Mouse (Mus musculus) neural tube, embryonic 13.5 days (tissue): ENCODE results near the gene Rbm33. TPM values are rescaled to one million over a fixed set of nuclear protein-coding genes. Genes with fewer than 3 reads are reported as not detected.
A peak's percentile ranks its signal among the peaks of the same experiment; 100 is the strongest.

Experiments used
- ATAC-seq: fragments of 200-750 bp; cut with Nextera tagmentation; 2 replicates; pipeline ENCODE4 v1.8.0; 2017; ENCODE audit warnings: low read depth, mild to moderate bottlenecking, moderate TSS enrichment, moderate library complexity
- H3K27ac ChIP-seq: fragments of 300-500 bp; sonication (generic); replicated peaks from 2 replicates; pipeline ENCODE4 v1.5.1; 2015; ENCODE audit warnings: moderate library complexity, mild to moderate bottlenecking, inconsistent platforms
- H3K27me3 ChIP-seq: fragments of 300-500 bp; sonication (generic); 2 replicates; pipeline ENCODE4 v1.6.1; 2015; ENCODE audit warnings: mild to moderate bottlenecking, inconsistent platforms
- H3K36me3 ChIP-seq: fragments of 300-500 bp; sonication (generic); 2 replicates; pipeline ENCODE4 v1.6.1; 2015; ENCODE audit warnings: mild to moderate bottlenecking, inconsistent platforms
- H3K4me1 ChIP-seq: fragments of 300-500 bp; sonication (generic); replicated peaks from 2 replicates; pipeline ENCODE4 v1.6.1; 2015; ENCODE audit warnings: inconsistent platforms
- H3K4me2 ChIP-seq: fragments of 300-500 bp; sonication (generic); 2 replicates; pipeline ENCODE4 v1.6.1; 2015; ENCODE audit warnings: inconsistent platforms, mild to moderate bottlenecking, moderate library complexity
- H3K4me3 ChIP-seq: fragments of 300-500 bp; sonication (generic); 2 replicates; pipeline ENCODE4 v1.5.1; 2015; ENCODE audit warnings: mild to moderate bottlenecking, inconsistent platforms
- H3K9ac ChIP-seq: fragments of 300-500 bp; sonication (generic); 2 replicates; pipeline ENCODE4 v1.6.1; 2015; ENCODE audit warnings: moderate library complexity, mild to moderate bottlenecking, inconsistent platforms
- H3K9me3 ChIP-seq: fragments of 300-500 bp; sonication (generic); 2 replicates; pipeline ENCODE4 v1.6.1; 2016; ENCODE audit warnings: inconsistent platforms
- WGBS: fragments of 180-500 bp; shearing (Covaris S2); methylation state at CpG from one replicate; pipeline ENCODE4 v1.1.7; 2015; 5-methylcytosine and 5-hydroxymethylcytosine counted together
- polyA plus RNA-seq: library from polyadenylated mRNA; unstranded; fragments of >200 nt; fragmentation: Nextera tagmentation; extraction: Ambion mirVana; gene quantifications from 2 replicates; pipeline ENCODE4 v1.2.1, GENCODE M21; 2015

Gene Rbm33
- polyA plus RNA-seq, 1 experiment from 2014 or later, result 13.2 TPM

- Histone ChIP-seq H3K4me2 (peak overlapping the region; percentile 67), H3K9me3 (no peaks in the 10 kb centered on the region), H3K9ac (no peak overlapping the region), H3K36me3 (no peaks in the 10 kb centered on the region), H3K4me1 (peaks cover 48% of the 10 kb centered on the region), H3K4me3 (peak overlapping the region; percentile 40), H3K27me3 (peaks cover 94% of the 10 kb centered on the region), H3K27ac (no peak overlapping the region)
- 0 out of 2 replicates have a peak, but pooled peaks have one; percentile 10 for ATAC-seq
- WGBS, result 1% methylated on average over 27 of the region's 27 CpGs
Measured at GRCm38 (mm10) chr5:28458821-28459240, 141.9 kb downstream of the Rbm33 start.

- peaks cover 56% of the 10 kb centered on the region for H3K4me1 ChIP-seq
- peak overlapping the region; percentile 67 for H3K4me2 ChIP-seq
- H3K27ac ChIP-seq, result no peak overlapping the region
- H3K9ac ChIP-seq, result no peak overlapping the region
- no peaks in the 10 kb centered on the region for H3K9me3 ChIP-seq
- H3K27me3 ChIP-seq, result peaks cover 98% of the 10 kb centered on the region
- H3K4me3 ChIP-seq, result peak overlapping the region; percentile 10; the same call in 1 of the 2 replicates
- no peaks in the 10 kb centered on the region for H3K36me3 ChIP-seq
- 2% methylated on average over 41 of the region's 41 CpGs for WGBS
- 0 out of 2 replicates have a peak, but pooled peaks have one; percentile 15 for ATAC-seq
Measured at GRCm38 (mm10) chr5:28459456-28460225, 142.7 kb downstream of the Rbm33 start.

- peaks cover 67% of the 10 kb centered on the region for H3K4me1 ChIP-seq
- peaks cover 99% of the 10 kb centered on the region for H3K27me3 ChIP-seq
- 3% methylated on average over 17 of the region's 17 CpGs for WGBS
- H3K27ac ChIP-seq, result no peak overlapping the region
- no peaks in the 10 kb centered on the region for H3K9me3 ChIP-seq
- H3K36me3 ChIP-seq, result no peaks in the 10 kb centered on the region
- peak overlapping the region; percentile 21; the same call in 1 of the 2 replicates for H3K4me2 ChIP-seq
- ATAC-seq, result no peak
- H3K4me3 ChIP-seq, result no peak overlapping the region
- no peak overlapping the region for H3K9ac ChIP-seq
Measured at GRCm38 (mm10) chr5:28460556-28461350, 143.8 kb downstream of the Rbm33 start.

DNA sequence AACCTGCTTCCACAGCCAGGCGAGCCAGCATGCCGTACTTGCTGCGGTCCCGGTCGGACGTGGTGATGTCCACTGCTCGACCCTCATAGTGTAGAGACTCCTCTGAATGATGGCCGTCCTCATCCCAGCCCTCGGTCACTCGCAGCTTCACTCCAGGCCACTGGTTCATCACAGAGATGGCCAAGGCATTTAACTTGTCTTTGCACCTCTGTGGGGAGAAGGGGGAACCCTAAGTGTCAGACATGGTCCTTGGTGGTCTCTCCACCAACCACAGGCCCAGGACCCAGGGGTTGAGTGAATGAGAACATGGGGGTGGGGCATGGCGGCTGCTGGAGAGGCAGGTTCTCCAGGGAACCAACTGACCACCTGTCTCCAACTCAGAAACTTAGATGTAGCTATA is 144.5 kb downstream of the Rbm33 start:
- no peaks in the 10 kb centered on the region for H3K36me3 ChIP-seq
- no peak overlapping the region for H3K9ac ChIP-seq
- no peaks in the 10 kb centered on the region for H3K9me3 ChIP-seq
- ATAC-seq, result no peak
- 12% methylated on average over 11 of the region's 11 CpGs for WGBS
- H3K27me3 ChIP-seq, result peaks cover 99% of the 10 kb centered on the region
- no peak overlapping the region for H3K4me2 ChIP-seq
- H3K4me3 ChIP-seq, result no peak overlapping the region
- no peak overlapping the region for H3K27ac ChIP-seq
- H3K4me1 ChIP-seq, result peaks cover 73% of the 10 kb centered on the region

GRCm38 (mm10) chr5:28462741-28463590 is 146.0 kb downstream of the Rbm33 start:
- peak overlapping the region; percentile 22; the same call in 1 of the 2 replicates for H3K9ac ChIP-seq
- H3K4me1 ChIP-seq, result peaks cover 74% of the 10 kb centered on the region
- under 1% methylated on average over 33 of the region's 33 CpGs for WGBS
- no peak for ATAC-seq
- H3K36me3 ChIP-seq, result no peaks in the 10 kb centered on the region
- peak overlapping the region; percentile 82 for H3K4me2 ChIP-seq
- peaks cover 100% of the 10 kb centered on the region for H3K27me3 ChIP-seq
- H3K4me3 ChIP-seq, result peak overlapping the region; percentile 51
- H3K9me3 ChIP-seq, result no peaks in the 10 kb centered on the region
- H3K27ac ChIP-seq, result no peak overlapping the region

- Histone ChIP-seq H3K9me3 (no peaks in the 10 kb centered on the region), H3K4me2 (peak overlapping the region; percentile 82), H3K4me3 (peak overlapping the region; percentile 51), H3K4me1 (peaks cover 67% of the 10 kb centered on the region), H3K27ac (no peak overlapping the region), H3K36me3 (no peaks in the 10 kb centered on the region), H3K27me3 (peaks cover 100% of the 10 kb centered on the region), H3K9ac (no peak overlapping the region)
- ATAC-seq, result no peak
- 1% methylated on average over 10 of the region's 10 CpGs for WGBS
Measured at GRCm38 (mm10) chr5:28463656-28464055, 146.7 kb downstream of the Rbm33 start.

DNA sequence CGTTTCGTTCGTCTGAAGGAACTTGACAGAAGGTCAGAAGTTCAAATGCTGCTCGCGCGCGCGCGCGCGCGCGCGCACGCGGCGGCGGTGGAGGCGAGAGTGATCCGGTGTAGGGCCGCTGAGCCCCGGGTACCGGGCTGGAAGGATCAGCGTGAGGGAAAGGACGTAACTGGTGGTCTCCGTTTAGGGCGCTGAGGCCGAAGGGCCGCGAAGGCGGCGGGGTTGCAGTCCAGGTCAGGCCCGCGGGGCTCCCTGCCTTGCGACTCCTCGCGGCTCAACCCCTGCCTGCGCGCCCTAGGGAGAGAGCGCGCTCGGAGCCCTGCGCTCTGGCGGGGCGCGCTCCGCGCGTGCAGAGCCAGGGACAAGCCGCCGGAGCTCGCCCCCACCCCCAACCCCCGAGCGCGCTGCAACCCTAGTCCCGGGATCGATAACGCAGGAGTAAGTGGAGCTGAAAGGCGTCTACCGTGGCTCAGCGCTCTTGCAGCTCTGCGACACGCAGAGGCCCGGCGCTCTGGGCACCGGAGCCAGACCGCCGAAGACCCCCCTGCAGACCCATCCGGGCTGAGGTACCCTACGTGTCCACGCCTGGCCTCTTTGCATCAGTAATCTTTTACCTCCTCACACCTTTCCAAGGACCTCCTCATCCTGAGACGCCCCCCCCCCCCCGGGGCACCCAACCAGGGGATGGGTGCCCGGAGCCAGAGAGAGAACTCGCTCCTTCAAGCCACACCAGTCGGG is 147.6 kb downstream of the Rbm33 start:
- Histone ChIP-seq H3K4me3 (peak overlapping the region; percentile 51), H3K9me3 (no peaks in the 10 kb centered on the region), H3K36me3 (no peaks in the 10 kb centered on the region), H3K9ac (peak overlapping the region; percentile 68), H3K4me1 (peaks cover 58% of the 10 kb centered on the region), H3K4me2 (peak overlapping the region; percentile 82), H3K27me3 (peaks cover 100% of the 10 kb centered on the region), H3K27ac (0 out of 2 replicates have a peak overlapping the region, but pooled peaks have one; percentile 33)
- WGBS, result under 1% methylated on average over 76 of the region's 76 CpGs
- ATAC-seq, result peak; percentile 47

GRCm38 (mm10) chr5:28465099-28465406 is 148.1 kb downstream of the Rbm33 start:
- Histone ChIP-seq H3K27ac (0 out of 2 replicates have a peak overlapping the region, but pooled peaks have one; percentile 33), H3K9ac (peak overlapping the region; percentile 68), H3K4me3 (peak overlapping the region; percentile 51), H3K36me3 (no peaks in the 10 kb centered on the region), H3K4me1 (peaks cover 53% of the 10 kb centered on the region), H3K4me2 (peak overlapping the region; percentile 82), H3K27me3 (peaks cover 100% of the 10 kb centered on the region), H3K9me3 (no peaks in the 10 kb centered on the region)
- WGBS, result under 1% methylated on average over 29 of the region's 29 CpGs
- ATAC-seq, result peak; percentile 68

GRCm38 (mm10) chr5:28465526-28465925 is 148.6 kb downstream of the Rbm33 start:
- 0% methylated on average over 18 of the region's 18 CpGs for WGBS
- H3K27ac ChIP-seq, result no peak overlapping the region
- H3K4me1 ChIP-seq, result peaks cover 48% of the 10 kb centered on the region

DNA sequence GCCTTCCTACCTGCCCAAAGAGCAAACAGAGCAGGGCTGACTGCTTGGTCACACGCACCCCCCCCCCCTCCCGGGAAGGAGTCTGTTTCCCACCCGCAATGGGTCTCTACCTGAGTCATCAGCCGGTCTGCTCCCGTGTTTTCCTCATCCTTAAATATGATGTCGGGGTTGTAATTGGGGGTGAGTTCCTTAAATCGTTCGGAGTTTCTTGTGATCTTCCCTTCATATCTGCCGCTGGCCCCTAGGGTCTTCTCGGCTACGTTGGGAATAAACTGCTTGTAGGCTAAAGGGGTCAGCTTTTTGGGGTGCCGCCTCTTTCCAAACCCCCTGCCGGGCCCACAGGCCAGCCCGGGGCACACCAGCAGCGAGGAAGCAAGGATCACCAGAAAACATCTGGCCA is 149.4 kb downstream of the Rbm33 start:
- H3K9me3 ChIP-seq, result no peaks in the 10 kb centered on the region
- H3K4me1 ChIP-seq, result peaks cover 44% of the 10 kb centered on the region
- no peak for ATAC-seq
- peaks cover 100% of the 10 kb centered on the region for H3K27me3 ChIP-seq
- H3K4me2 ChIP-seq, result peak overlapping the region; percentile 82
- peak overlapping the region; percentile 68 for H3K9ac ChIP-seq
- peak overlapping the region; percentile 63 for H3K27ac ChIP-seq
- H3K36me3 ChIP-seq, result no peaks in the 10 kb centered on the region
- H3K4me3 ChIP-seq, result peak overlapping the region; percentile 51
- 1% methylated on average over 15 of the region's 15 CpGs for WGBS

More at GRCm38 (mm10) chr5:28465526-28465925, 148.6 kb downstream of the Rbm33 start:
- peak overlapping the region; percentile 68 for H3K9ac ChIP-seq
- H3K36me3 ChIP-seq, result no peaks in the 10 kb centered on the region
- ATAC-seq, result no peak
- peak overlapping the region; percentile 51 for H3K4me3 ChIP-seq
- peak overlapping the region; percentile 82 for H3K4me2 ChIP-seq
- H3K27me3 ChIP-seq, result peaks cover 100% of the 10 kb centered on the region
- no peaks in the 10 kb centered on the region for H3K9me3 ChIP-seq

GRCm38 (mm10) chr5:28466760-28467306 is 149.9 kb downstream of the Rbm33 start, which contains the start of gene Shh:
Gene Shh, minus strand, starts transcription at chr5:28467256.
- Histone ChIP-seq H3K4me2 (peak within 1 kb of the TSS; percentile 82), H3K27me3 (peaks cover 99% of the 10 kb centered on the region), H3K4me1 (peaks cover 44% of the 10 kb centered on the region), H3K4me3 (peak within 1 kb of the TSS; percentile 51), H3K9ac (peak within 1 kb of the TSS; percentile 68), H3K36me3 (no peaks in the 10 kb centered on the region), H3K27ac (peak within 1 kb of the TSS; percentile 63), H3K9me3 (0 out of 2 replicates have a peak, but pooled peaks cover 2% of the 10 kb centered on the region)
- WGBS, result under 1% methylated on average over 31 of the region's 31 CpGs
- peak; percentile 48 for ATAC-seq
